Mouse (Mus musculus) adrenal gland, postnatal 25 days (tissue): ENCODE measurements around the gene Ddit4. TPM values are rescaled to one million over a fixed set of nuclear protein-coding genes. Genes with fewer than 3 reads are reported as not detected.
A peak's percentile ranks its signal among the peaks of the same experiment; 100 is the strongest.

Experiments
- DNase-seq: peaks from one replicate; pipeline ENCODE4 v3.0.0; 2021; ENCODE audit warnings: mixed read lengths
- total RNA-seq: library from RNA; stranded (reverse); gene quantifications from 2 replicates; pipeline ENCODE4 v1.2.3, GENCODE M21; 2021

The Ddit4 gene
- total RNA-seq, 1 experiment from 2014 or later = 35.7 TPM

DNA sequence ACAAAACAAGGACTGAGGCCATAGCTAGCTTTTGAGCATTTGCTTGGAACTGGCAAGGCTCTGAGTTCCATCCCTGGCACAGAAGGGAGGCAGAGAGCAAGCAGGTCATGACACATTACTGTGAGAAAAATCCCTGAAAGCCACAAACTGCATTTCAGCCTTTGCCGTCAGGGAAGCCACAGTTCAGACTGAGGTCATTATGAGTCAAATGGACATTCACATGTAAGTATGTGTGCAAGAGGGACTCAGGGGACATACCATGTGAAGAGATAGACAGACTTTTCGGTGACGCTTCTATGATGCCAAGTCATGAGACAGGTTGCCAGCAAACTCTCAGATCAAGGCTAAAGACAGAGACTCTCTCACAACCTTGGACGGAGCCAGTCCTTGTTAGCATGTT lies 33.5 kb downstream of the Ddit4 start:
- DNase-seq = no peak

DNA sequence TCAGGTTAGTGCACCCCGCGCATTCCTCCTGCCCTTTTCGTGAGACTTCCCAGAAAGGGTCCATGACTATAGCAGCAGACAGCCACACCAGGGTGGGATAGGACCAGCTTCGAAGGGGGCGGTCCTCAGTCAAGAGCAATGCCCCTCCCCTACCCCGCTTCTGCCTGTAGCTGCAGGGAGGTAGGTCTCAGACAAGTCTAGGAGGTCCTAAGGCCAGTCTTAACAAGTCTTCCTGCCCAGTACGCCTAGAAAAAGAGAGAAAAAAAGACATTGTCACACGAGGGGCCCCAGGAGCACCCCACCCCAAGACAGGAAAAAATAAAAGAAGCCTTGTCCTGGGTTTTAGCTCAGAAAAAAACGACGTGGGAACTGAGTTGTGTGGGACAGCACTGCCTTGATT lies 35.0 kb downstream of the Ddit4 start:
- no peak for DNase-seq

DNA sequence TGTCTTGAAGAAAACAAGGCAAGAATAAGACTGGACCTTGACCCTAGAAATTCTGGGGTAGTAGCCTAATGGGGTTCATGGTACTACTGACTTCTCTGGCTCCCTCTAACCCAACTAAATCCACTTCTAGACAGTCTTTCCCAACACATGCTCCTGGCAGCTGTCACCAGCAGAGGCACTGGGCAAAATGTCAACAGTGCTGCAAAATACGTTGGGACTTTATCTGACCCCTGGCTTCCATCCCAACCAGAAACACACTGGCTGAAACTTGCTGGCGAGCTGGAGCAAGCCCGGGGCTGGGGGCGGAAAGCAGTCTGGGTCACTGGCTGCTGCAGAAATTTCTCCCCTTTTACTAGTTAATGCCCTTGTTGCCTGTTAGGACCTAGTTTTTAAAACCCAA lies 35.5 kb downstream of the Ddit4 start:
- DNase-seq = peak; percentile 63

DNA sequence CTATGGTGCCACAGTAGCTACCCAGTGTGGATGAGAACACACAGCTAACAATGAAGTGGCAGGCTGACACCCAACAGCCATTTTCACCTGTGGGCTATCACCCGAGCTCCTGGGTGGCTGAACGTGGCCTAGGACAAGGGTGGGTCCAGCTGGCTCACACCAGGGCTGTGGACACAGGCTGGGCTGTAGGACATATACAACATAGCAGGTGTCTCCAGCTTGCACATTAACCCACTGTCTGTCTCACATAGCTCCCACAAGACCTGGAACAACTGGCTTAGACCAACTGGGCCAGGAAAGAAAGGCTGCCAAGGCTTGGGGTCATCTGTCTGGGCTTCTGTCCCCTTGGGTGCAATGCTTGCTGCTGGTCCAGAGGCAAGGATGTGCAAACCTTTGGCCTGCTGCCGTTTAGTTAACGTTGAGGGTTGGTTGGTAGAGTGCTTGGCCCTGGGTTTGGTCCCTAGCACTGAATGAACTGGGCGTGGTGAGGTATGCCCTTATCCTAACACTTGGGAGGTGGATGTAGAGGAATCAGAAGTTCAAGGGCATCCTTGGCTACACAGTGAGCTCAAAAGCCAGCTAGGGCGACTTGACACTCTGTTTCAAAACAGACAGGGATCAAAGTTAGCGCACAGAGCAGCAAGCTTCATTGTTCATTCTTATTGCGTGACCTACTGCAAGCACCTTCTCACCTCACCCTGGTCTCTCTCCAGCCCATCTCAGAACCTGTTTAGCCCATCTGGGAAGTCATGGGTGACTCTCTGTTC lies 36.3 kb downstream of the Ddit4 start:
- DNase-seq = peak; percentile 46

DNA sequence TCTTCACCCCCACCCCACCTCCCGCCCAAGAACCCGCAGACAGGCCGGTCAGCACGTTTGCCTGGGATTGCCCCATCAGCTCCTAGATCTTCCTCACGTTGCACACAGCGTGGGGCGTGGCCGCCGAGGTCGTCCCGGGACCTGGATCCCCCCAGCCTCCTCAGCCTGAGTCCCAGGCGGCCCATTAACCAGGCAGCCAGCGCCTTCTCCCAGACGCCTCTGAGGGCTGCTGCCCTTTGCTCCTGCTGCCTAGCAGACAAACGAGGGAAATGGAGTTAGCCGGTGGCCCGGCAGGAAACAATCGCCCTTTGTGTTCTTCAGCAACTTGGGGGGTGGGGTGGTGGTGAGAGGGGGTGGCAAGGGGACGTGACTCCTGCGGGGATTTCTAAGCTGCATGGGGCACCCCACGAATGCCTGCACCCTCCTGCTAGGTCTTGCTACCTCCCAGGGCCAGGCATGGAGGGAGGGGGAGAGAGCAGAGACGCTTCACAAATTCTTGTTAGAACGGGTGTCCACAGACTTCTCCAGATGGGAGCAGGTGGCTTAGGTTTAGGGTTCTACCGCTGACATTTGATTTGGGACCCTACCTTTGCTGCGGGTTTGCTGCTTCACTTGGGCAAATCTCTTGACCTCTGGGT lies 40.0 kb downstream of the Ddit4 start:
- peak; percentile 52 for DNase-seq

DNA sequence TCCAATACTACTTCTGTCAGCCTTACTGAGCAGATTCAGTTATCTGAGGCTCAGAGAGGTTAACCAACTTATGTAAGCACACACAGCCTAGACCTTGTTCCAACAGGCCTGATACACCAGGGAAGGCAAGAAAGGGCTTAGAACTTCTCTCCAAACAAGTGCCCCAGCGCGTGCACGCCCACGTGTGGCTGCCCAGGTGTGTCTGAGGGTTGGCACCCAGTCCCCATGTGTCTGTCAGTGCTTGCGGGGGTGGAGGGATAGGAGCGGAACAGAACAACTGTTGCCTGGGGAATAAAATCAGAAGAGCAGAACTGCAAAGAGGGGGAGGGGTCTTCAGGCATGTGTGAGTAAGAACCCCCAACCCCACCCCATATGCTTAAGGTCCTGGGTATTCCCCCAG lies 40.5 kb downstream of the Ddit4 start:
- no peak for DNase-seq

DNA sequence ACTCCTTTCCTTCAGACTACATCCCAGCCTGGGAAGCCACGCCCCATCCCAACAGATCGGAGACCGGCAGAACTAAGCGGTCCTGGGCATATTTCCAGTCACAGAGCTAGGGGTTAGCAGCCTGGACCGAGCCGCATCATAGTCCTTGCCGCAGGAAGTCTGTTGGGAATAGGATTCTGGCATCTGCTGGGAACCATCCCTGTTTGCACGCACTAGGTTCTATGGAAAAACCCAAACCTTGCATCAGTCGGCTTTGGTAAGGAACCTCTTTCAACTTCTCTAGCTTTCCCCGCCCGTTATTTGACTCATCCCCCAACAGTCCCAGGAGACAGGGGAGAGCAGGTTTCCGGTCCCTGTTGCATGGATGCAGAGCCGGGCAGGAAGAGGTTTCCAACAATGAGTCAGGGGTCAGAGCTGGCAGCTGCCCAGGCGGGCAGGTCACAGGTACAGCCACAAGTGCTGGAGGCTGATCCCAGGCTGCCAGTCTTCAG lies 42.2 kb downstream of the Ddit4 start:
- peak; percentile 72 for DNase-seq

DNA sequence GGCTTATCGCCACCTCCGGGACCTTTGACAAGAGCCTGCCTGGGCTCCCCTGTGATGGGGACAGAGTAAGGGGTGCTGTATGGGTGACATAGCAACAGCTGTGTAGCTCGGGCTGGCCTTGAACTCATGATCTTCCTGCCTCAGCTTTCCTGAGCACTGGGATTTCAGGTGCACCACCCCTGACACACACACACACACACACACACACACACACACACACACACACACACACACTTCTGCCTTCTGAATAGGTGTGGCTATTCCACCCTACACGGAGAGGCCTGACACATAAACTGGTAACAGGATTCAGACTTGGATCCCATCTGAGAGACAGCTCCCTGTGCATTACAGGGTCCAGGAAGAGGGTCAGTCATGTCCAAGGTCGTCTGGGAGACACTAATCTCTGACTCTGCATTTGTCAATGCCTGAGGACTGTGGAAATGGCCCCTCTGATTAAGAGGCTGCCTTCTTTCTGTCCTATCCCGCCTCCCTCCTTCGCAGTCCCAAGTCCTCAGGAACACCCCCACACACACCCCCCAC lies 42.8 kb downstream of the Ddit4 start:
- no peak for DNase-seq

DNA sequence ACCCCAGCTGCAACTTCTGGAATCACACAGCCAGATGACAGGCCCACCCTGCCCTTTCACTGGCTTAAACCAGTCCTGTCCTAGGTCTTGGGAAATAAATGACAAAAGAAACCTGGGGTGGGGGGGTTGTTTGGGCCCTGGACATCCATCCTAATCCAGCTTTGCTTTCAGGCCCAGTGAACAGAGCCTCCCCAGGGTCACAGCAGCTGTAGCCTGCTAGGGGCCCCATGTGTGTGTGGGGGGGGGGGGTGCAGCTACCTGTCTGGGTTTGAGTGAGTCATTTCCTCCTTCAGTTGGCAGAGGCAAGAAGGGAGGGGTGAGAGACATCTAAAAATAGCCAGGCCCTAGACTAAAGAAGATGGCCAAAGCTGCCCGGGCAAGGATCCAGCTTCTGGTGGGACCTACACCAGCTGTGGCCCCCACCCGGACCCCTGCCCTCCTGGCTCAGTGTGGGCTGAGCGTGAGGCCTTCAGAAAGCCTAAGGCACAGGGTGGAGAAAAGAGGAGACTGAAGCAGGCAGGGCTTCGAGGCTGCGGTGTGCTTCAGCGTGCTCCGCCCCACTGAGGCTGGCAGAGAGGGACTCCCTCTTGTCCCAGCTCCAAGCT lies 43.8 kb downstream of the Ddit4 start:
- no peak for DNase-seq

DNA sequence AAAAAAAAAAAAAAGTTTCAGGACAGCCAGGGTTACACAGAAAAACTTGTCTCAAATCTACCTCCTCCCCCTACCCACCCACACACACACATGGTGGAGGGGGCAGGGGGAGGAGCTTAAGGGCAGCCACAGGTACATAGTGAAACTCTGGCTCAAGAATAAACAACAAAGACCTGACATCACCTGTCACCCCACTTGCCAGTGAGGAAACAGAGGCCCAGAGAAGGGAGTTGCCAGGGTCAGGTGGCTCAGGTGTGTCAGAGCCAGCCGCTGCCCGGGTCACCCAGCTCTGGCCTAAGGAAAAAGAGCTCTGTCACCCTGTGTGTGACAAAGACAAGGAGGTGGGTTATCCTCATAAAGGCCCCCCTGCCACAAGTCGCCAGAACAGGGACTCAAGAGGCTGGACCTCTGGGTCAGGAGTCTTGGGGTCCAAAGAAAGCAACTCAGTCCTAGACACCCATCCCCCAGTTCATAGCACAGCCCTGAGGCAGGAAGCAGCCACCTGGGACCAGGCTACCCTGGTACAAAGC lies 44.5 kb downstream of the Ddit4 start:
- no peak for DNase-seq

DNA sequence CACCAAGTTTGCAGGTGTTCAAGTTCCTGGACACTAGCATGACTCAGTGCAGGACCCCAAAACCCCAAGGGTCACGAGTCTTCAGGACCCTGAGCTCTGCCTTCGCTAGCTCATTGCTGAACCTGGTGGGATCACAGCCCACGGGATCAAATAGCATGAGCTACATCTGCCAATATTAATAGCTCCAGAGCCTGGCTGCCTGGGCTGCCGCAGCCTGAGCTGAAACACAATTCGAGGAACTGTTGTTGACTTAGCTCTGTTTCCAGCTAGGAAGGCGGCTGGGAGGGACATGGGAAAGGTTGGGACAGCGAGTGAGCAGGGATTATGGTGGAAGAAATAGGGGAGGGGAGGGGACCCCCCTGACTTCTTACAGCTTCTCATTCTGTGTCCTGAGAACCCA lies 48.5 kb downstream of the Ddit4 start:
- DNase-seq = no peak

DNA sequence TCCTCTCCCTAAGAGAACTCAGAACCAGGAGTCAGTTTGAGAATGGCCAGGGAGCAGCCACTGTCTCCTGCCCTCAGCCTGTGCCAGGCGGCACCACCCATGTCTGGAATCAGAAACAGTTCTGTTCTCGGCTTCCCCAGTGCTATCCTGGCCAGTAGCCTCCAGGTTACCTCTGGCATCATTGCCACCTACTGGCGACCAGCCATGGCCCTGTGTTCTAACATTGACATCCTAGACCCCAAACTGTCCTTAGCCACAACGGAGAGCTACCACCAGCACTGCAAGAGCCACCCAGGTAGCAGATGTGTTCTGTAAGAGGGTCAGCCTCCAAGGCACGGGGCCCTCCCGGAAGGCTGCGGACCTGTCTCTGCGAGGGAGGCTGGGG lies 49.0 kb downstream of the Ddit4 start:
- no peak for DNase-seq

DNA sequence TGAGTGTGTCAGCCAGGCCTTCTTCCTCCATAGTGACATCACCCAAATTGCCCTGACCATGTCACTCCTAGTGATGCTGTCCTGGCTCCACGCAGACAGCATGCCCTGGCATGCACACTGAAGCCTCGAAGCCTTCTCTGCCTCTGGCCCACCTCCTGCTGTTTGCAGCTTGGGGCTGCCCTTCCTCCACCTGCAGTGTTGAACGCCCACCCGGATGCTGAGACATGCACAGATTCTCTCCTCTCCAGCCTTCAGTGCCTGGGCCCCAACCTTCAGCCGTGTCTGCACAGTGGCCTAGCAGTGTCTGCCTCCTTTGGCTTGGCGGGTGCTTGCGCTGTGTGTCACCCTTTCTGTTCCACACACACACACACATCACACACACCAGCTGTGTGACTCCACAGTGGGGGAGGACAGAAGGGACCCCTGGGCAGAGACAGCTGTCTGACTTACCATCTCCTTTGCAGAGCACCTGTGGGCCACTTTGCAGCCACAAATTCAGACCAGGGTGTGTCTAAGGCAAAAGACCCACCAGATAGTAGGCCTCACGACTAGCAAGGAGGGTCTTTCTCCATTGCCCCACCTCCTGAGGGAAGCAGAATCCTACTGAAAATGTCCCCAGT lies 49.5 kb downstream of the Ddit4 start:
- no peak for DNase-seq

DNA sequence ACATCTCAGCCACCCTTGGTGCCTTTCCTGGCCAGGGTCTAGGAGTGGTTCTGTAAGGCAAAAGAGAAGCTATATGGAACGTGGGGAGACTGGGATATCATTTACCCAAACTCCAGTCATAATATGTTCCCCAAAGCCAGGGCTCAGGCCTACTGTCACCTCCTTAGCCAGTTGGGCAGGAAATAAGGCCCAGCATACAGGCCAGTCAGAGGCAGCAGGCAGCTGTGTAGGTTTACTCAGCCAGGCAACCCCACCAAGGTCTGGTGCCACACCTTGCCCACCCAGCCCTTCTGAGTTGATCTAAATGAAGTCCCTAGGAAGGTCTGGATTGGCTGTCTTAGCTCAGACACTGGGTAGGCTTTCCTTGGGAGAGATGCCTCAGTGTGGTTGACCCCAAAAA lies 50.2 kb downstream of the Ddit4 start:
- DNase-seq = no peak

DNA sequence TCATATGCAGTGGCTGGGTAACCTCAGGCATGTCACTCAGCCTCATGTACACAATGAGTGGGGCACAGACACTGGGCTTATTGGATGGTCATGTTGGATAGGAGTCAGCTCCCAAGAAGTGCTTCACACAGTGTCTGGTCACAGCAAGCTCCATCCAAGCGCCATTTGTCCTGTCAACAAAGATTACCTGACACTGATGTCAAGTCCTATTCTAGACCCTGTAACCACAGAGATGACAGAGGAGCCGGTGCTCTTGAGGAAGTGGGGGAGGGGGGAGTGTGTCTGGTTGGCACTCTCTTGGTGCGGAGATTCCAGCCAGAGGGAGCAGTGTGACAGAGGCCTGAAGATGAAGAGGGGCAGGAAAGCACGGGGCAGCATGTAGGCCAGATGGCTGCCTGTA lies 50.7 kb downstream of the Ddit4 start:
- DNase-seq = no peak

DNA sequence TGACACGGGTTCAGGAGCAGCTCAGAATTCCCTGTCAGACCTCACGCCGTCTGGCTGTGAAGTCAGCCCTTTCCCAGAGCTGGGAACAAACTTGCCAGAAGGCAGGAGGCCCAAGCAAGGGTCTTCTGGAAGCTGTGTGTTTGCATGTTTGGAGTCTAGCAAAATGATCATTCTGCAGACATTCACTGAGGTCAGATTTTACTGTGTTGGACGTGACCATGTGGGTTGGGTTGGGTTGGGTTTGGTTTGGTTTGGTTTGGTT lies 51.5 kb downstream of the Ddit4 start:
- no peak for DNase-seq

Other genes starting within 250 kb of the Ddit4 start
- gene Micu1, start 249.4 kb downstream of the Ddit4 start, total RNA-seq = 66.3 and 73.6 TPM in 2 replicates
- gene Dnajb12, start 72.3 kb downstream of the Ddit4 start, total RNA-seq = 65.1 and 69.2 TPM in 2 replicates
- gene Ascc1, start 51.0 kb upstream of the Ddit4 start, total RNA-seq = 28.8 and 33.8 TPM in 2 replicates
- 64.1 and 67.8 TPM in 2 replicates for gene Anapc16, start 51.3 kb upstream of the Ddit4 start, total RNA-seq
- 27.3 and 35.2 TPM in 2 replicates for gene Spock2, start 154.4 kb upstream of the Ddit4 start, total RNA-seq